Mouse (Mus musculus): ENCODE data around the gene Pik3r6.

Gene Pik3r6

DNA sequence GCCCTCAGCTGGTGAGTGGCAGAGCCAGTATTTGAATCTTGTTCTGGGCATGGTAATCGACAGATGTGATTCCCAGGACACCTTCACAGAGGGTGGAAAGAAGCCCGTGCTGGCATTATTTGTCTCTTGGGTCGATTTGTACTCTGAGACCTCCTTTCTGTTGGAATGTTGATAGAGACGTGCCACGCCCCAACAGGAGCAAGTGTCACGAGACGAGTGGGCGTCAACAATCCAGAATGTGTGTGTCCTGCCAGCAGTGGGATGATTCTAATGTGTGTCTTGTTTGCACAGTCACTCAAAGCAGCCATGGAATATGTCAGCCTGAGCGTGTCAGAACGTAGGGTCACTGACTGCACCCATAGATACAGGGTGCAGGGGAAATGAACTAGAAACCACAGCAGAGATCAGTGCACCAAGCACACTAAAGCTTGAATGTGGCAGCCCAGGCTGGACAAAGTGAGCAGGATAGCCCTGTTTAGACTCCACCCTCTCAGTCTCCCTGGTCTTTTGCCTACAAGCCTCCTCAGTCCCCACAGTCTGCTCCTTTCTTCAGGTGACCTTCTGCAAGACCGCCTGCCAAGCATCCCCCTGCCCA, 29.2 kb downstream of the Pik3r6 start:
- in situ Hi-C loops (cut with MboI; ENCODE audit: low sequenced_read_pairs): no loop called here

DNA sequence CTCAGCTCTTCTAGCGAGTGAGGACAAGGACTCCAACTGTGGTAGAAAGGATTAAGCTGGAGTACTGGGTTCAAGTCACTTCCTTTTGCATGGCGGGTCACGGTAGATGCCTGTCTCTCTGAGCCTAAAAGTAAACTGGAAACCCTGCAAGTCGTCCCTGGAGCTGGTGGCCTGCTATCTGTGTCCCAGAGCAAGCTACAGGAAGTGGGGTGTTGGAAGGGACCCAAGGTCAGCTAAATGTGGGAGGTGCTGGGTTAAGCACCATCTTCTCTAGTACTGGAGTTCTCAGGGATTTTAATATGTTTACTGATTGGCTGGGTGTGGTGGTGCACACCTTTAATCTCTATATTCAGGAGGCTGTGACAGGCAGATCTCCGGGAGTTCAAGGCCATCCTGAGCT, 30.0 kb downstream of the Pik3r6 start:
- in situ Hi-C loops (cut with MboI; ENCODE audit: low sequenced_read_pairs): no loop called here

DNA sequence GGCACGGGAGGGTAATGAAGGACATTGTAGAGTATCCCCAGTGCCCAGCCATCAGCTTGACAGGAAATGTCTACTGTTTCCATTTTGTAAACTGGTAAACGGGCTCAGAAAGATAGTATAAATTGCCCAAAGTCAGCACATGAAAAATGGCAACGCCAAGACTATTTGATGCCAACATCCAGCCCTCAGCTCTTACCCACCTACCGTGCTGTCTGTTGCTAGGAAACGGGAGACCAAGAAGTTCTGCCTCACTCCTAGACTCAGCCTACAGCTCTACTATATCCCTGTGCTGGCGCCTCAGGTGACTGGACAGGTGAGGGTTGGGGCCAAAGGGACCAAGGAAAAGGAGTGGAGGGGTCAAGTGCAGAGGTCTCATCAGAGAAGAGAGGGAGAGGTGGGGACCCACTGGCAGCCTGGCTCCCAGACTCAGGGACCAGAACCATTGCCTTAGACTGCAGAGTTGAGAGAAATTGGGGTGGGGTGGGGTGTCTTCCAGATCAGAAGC, 31.2 kb downstream of the Pik3r6 start:
- in situ Hi-C loops (cut with MboI; ENCODE audit: low sequenced_read_pairs): no loop called here

DNA sequence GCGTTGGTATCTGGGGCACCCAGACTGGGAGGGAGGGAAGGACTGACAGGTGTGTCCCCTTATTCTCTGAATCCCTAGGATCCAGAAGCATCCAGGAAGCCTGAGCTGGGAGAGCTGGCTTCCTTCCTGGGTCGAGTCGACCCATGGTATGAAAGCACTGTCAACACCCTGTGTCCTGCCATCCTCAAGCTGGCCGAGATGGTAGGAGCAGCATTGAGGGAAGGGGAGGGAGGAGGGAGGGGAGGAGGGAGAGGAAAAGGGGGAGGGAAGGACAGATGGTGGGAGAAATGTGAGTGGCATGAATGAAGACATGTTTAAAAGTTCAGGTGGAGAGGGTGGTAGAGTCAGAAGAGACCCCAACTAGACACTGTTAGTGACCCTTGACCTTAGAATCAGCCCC, 33.2 kb downstream of the Pik3r6 start:
- in situ Hi-C loops (cut with MboI; ENCODE audit: low sequenced_read_pairs): no loop called here

GRCm38 (mm10) chr11:68536465-68536864, 33.6 kb downstream of the Pik3r6 start:
- in situ Hi-C loops (cut with MboI; ENCODE audit: low sequenced_read_pairs): no loop called here

GRCm38 (mm10) chr11:68539621-68540020, 36.8 kb downstream of the Pik3r6 start:
- in situ Hi-C loops (cut with MboI; ENCODE audit: low sequenced_read_pairs): no loop called here

DNA sequence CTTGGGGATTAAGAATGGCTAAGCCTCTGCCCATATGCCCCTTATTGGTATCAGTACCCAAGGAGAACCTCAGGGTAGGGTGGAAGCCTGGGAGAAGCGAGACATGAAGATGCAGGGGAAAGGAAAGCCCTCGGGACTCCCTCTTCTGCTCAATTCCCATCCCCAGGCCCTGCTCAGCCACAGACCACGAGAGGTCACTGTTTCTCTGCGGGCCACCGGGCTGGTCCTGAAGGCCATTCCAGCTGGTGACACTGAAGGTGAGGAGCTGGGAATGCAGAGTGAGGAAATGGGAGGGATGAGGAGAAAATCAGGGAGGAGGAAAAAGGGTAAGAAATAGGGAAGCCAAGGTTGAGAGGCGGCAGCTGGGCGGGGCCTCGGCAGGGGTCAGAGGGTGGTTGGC, 41.7 kb downstream of the Pik3r6 start:
- in situ Hi-C loops (cut with MboI; ENCODE audit: low sequenced_read_pairs): no loop called here

DNA sequence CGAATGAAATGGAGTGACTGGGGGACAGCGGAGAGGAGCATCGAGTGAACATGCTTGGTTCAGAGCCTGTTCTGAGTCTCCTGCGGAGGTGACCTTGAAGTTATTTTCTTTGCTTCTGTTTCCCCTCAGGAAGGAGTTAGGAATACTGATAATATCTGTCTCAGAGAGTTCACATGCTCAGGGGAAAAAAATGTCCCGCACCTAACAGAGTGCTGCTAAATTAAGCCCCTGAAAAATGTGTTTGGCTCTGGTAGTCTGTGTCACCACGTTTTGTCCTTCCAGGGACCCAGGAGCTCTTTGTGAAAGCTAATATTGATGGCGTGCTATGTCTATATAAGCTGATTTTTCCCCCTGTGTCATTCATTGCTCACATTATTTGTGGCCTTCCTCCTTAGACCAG, 42.4 kb downstream of the Pik3r6 start:
- in situ Hi-C loops (cut with MboI; ENCODE audit: low sequenced_read_pairs): no loop called here

GRCm38 (mm10) chr11:68545682-68546222, 42.9 kb downstream of the Pik3r6 start:
- in situ Hi-C loops (cut with MboI; ENCODE audit: low sequenced_read_pairs): no loop called here

DNA sequence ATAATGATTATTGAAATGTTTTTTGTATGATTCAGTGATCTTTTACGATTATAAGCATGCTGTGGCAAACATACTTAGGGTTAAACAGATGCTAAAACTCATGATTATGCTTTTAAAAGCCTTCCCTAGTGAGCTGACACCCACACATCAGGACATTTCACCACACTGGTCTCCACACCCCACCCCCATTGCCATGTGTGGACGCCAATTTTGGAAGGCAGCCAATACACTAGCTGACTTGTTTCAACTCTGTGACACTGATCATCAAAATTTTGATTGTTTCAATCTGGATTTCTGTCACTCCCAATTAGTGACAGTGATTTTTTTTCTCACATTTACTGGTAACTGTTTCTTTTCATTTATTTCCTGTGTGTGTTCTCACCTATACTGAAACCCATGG, 44.7 kb downstream of the Pik3r6 start:
- in situ Hi-C loops (cut with MboI; ENCODE audit: low sequenced_read_pairs): no loop called here

DNA sequence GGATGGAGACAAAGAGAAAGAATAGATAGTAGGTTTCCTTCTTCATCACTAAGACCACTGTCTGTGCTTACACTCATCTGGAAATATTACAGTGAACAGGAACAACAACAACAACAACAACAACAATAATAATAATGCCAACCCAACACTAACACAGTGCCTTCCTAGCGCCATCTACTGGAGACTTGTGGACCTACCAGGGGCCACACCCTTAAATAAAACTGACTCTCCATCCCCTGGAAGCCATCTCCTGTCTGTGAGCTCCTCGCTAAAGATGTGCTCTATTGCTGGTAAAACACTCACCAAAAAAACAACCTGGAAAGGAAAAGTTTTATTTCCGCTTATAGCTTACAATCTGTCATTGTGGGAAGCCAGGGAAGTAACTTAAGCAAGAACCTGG, 46.8 kb downstream of the Pik3r6 start:
- in situ Hi-C loops (cut with MboI; ENCODE audit: low sequenced_read_pairs): no loop called here

- in situ Hi-C loops (cut with MboI; ENCODE audit: low sequenced_read_pairs): loop anchor here (5.0 kb wide), 1 partner anchor 73 kb away; no protein-coding TSS in a partner anchor
Observed at GRCm38 (mm10) chr11:68550358-68550757, 47.5 kb downstream of the Pik3r6 start.

DNA sequence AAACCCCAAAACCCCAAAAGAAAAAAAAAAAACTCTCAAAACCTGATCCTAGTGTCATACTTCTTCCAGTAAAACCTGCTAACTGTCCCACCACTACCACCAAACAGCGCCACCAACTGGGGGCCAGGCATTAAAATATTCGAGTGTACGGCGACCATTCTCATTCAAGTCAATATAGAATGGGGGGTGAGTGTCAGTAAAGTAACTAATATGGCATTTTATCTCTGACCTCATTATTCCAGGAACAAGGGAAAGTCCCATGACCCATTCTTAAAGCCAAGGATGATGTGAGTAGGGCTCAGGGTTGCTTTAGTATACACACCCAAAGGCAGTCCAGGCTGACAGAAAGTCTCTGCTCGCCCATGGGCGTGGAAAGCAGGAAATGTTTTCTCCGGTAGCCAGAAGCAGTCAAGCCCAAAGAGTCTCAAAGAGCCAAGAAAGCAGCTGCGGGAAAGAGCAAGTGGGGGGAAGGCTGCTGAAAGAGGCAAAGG, 51.2 kb downstream of the Pik3r6 start:
- in situ Hi-C loops (cut with MboI; ENCODE audit: low sequenced_read_pairs): loop anchor here (5.0 kb wide), 1 partner anchor 77 kb away; no protein-coding TSS in a partner anchor

- in situ Hi-C loops (cut with MboI; ENCODE audit: low sequenced_read_pairs): no loop called here
Observed at GRCm38 (mm10) chr11:68555918-68556584, 53.2 kb downstream of the Pik3r6 start, which contains the start of gene Mfsd6l. Gene Mfsd6l (plus strand): TSS chr11:68556186.

DNA sequence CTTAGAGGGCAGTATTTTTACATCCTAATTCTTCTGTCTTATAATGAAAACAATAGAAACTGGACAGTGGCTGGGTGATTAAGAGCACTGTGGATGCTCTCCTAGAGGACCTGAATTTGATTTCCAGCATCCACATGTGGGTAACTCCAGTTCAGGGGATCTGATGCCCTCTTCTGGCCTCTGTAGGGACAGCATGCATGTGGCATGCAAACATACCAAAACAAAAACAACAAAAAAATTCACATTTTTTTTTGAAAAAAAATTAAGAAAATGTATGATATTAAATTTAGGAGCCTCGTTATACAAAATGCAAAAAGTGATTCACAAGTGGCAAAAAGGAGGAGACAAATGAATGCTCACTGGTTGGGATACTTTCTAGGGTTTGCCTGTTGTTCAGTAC, 56.7 kb downstream of the Pik3r6 start:
- in situ Hi-C loops (cut with MboI; ENCODE audit: low sequenced_read_pairs): no loop called here

- in situ Hi-C loops (cut with MboI; ENCODE audit: low sequenced_read_pairs): no loop called here
Observed at GRCm38 (mm10) chr11:68561957-68562950, 59.4 kb downstream of the Pik3r6 start.

GRCm38 (mm10) chr11:68564356-68565031, 61.7 kb downstream of the Pik3r6 start:
- in situ Hi-C loops (cut with MboI; ENCODE audit: low sequenced_read_pairs): no loop called here

GRCm38 (mm10) chr11:68565032-68565429, 62.2 kb downstream of the Pik3r6 start:
- in situ Hi-C loops (cut with MboI; ENCODE audit: low sequenced_read_pairs): no loop called here

GRCm38 (mm10) chr11:68566447-68567059, 63.7 kb downstream of the Pik3r6 start:
- in situ Hi-C loops (cut with MboI; ENCODE audit: low sequenced_read_pairs): no loop called here

- in situ Hi-C loops (cut with MboI; ENCODE audit: low sequenced_read_pairs): no loop called here
Observed at GRCm38 (mm10) chr11:68570861-68571260, 68.0 kb downstream of the Pik3r6 start.
